Mouse (Mus musculus) ovary, adult 18-20 months (tissue): ENCODE data around the gene Fam221b.

Source experiments
- DNase-seq: peaks from one replicate; pipeline ENCODE4 v3.0.0; 2022; ENCODE audit warnings: low spot score, mixed read lengths

Gene Fam221b

GRCm38 (mm10) chr4:43613060-43613730 lies 55.8 kb downstream of the Fam221b start:
- no peak for DNase-seq

GRCm38 (mm10) chr4:43612534-43612933 lies 56.4 kb downstream of the Fam221b start:
- DNase-seq = no peak
